Mouse (Mus musculus): ENCODE data around the gene Sec63.

Gene Sec63

DNA sequence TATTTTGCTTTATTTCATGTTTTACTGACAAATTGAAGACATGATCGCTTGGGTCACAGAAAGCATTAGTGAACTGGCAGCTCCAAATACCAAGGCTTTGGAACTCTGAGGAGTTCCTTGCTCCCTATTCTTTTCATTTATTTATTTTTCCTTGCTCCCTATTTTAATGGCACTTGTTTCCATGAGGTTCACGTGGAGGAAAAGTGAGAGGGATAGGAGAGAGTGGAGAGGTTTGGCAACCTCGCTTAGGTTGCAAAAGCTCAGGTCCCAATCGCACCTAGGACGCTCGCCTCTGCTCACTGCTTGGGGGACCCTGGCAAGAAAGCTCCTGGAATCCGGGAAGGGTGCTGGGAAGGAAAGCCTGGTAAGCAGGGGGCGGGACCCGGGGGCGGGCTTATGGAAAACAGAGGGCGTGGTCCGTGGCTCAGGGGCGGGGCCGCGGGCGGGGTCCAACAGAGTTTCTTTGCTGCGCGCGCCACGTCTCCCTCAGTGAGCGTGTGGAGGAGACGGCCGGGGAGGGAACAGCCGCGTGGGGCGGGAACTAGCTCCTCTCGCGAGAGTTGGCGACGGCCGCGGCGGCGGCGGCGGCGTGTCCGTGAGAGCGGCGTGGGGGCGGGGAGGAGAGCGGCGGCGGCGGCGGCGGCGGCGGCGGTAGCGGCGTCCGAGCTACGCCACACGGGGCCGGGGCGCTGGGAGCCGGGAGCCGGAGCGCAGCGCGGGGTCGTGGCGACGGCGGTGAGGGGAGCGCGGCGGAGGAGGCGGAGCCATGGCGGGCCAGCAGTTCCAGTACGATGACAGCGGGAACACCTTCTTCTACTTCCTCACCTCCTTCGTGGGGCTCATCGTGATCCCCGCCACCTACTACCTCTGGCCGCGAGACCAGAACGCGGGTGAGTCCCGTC lies at the start of gene Sec63:
Sec63 (plus strand) TSS at position 498 of the 902 bp plus-strand sequence.
- DNase-seq (ENCODE audit: low spot score): peak; percentile 88

DNA sequence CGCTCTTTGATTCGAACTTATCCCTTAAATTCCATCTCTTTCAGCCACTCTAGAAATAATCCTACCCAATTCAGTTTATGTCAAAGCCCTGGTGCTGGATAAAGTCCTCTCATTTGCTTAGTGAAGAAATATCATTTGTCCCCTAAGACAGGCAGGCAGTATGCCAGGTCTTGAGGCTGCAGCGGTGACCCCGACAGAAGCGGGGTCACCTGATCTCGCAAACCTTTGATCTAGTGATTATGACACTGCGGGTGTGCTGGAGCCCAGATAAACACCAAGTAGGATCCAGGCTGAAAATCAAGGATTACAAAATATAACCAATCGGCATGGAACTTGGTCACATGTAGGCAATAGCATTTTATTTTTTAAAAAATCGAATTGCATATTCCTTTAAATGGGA lies 46.6 kb upstream of the Sec63 start:
- no peak for DNase-seq (ENCODE audit: low spot score)

DNA sequence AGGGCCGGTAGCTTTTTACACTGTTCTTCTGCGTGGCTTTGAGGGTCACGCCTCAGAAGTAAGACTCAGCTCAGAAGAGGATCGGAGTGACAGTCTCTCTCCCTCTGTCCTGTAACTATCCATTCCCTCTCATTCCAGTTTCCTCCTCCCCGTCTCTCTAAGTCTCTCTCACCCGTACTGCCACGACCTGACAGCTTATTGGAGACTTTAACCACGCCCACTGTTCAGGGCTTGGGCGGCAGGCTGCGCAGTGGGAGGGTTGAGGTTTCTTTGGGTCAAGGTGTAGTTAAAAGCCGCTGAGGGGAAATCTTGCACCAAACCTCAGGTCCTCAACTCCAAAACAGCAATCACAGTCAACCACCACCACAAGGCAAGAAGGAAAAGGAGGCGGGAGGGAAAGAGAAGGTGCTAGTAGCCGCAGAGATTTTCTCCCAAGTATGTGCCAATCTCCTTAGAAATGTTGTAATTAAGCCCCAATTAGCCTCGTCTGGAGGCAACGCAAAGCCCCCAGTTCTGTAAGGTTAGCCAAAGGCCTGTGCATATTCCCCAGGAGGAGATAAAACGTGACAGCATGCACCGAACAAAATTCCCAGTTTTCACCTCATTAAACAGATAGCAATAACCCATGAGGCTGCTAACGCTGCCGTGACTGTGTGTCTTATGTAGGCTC lies 45.8 kb upstream of the Sec63 start:
- DNase-seq (ENCODE audit: low spot score): no peak

DNA sequence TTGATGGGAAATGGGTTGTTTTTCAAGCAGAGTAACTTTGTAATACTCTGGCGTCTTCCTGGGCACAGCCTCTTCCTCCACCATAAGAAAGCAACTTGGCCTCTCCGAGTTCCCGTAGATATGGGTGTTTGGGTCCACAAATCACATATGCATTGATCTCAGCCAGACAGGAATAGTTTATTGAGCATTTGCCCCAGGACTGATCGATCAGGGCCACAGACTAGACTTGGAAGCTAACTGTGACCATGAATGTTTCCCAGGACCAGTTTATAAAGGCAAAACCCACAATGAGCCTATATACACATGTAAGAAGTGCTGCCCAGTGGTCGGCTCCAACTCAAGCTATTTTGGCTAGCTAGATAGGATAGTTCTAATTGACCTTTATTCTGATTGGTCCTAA lies 39.2 kb upstream of the Sec63 start:
- no peak for DNase-seq (ENCODE audit: low spot score)

DNA sequence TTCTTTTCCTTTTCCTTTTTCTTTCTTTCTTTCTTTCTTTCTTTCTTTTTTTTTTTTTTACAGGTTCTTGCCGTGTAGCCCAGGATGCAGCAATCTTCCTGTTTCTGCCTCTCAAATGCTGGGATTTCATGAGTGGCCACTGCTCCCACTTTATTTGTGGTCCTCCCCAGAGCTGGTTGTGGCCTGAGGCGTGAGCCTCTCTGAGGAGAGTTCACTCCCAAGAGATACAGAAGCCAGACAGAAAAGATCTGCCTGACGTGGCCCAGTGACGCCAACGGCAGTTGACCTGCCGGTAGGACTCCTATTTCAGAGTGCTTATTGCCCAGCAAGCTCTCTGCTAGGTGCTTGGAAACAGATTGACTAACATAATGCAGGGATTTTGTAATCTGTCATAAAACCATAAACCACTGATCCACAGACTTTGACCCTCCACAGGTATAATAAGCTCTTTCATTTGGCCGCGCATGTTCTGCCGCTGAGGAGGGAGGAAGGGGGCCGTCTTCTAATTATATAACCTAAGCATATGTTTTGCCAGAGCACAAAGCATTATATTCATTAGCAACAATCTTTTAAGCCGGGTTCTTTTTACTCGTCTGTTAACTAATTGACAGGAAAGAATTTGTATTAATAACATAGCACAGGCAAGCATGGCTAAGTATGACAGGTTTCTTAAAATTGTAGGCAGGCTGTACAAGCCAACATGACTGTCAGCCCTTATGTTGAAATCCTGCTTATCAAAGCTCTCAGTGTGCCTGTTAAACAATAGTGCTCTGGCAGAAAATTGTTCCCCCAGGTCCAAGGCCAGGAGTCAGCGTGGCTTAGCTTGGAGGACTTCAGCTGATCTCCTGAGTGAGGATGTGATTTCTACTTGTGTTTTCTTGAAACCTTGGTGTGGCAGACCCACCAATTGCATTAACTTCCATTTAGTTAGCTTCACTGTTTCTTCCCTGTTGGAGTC lies 37.7 kb upstream of the Sec63 start:
- peak; percentile 0 for DNase-seq (ENCODE audit: low spot score)

DNA sequence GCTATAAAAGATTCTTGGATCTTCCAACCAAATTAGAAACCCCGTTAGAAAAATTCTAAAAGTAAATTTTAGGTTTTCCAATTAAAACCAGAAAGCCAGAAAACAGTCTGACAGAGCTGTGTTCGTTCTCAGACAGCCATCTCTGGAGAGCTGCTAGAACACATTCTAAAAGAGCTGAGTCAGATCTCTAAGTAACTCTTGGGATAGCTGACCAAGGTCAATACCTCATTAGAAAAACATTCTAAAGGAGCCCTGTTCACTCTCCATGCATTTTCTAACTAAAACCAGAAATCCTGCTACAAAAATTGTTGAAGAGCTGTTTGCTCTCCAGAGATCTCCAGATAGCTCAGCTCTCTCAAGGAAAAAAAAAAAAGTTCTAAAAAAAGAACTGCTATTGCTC lies 31.7 kb upstream of the Sec63 start:
- no peak for DNase-seq (ENCODE audit: low spot score)

DNA sequence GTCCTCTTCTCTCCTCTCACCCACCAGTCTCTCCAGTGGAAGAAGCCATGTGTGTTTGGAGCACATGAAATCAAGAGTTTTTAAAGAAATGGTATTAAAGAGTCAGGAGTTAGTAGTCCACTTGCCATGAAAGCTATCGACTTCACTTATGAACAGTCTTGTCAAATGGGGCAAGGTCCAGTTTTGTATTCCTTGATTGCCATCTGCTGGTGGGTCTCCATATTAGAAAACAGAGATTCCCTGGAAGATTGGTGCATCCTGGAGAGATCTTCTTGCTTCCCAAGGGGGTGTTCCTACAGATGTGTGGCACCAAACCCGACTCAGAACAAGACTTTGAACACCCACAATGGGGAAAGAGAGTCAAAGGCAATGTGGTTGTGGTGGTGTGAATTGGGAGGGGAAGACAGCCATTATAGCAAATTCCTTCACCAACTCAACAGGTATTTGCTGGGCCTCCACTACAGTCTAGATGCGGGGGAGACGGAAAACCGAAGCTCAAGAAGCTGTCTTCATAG lies 26.7 kb upstream of the Sec63 start:
- DNase-seq (ENCODE audit: low spot score): peak; percentile 67

DNA sequence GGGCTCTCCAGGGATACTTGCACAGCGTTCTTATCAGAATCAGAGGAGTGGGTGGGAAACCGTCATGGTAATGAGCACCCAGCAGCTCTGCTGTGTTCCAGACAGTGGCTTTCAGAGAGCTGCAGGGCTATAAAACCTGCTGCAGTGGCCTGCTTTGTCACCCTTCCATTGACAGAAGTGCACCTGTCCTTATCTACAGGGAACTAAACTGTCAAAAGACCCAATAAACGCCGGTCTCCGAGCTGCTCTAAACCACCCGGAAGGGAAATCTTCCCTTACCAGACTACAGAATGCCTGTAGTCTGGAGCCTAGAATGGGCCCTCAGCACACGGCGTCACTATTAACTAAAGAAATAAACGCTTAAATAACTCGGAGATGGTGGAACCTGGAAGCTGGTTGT lies 9.5 kb upstream of the Sec63 start:
- no peak for DNase-seq (ENCODE audit: low spot score)

DNA sequence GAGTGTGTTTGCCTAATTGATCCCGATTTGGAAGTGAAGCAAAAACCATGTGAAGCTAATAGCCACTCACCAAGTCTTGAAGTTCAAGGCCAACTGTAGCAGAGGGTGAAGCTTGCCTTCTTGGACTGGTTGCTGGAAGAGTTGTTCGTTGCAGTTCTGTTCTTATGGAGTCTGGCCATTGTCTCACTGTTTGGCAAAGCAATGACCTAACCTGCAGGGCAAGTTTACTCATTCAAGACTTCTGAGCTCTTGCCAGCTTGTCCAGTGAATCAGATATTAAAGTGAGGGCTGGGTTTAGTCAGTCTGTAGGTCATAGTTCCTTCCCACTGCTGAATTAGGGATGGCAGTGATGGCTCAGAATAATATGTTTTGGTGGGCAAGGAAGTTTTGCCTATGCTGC lies 7.0 kb upstream of the Sec63 start:
- no peak for DNase-seq (ENCODE audit: low spot score)

DNA sequence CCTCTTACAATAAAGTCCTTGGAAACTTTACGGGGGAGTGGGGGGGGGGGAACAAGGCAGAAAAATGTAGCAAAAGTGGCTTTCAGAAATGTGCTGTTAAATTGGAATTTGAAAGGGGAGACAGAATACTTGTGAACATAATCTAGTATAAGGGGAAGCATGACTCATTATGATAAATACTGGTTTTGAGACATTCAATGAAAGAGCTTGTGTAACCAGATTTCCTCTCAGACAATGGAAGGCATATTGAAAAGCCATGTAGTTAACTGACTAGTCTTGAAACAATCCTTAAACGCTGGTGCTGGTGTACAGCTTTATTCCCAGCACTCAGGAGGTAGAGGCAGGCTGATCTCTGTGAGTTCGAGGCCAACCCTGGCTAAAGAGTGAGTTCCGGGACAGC lies 1.6 kb upstream of the Sec63 start:
- DNase-seq (ENCODE audit: low spot score): no peak

DNA sequence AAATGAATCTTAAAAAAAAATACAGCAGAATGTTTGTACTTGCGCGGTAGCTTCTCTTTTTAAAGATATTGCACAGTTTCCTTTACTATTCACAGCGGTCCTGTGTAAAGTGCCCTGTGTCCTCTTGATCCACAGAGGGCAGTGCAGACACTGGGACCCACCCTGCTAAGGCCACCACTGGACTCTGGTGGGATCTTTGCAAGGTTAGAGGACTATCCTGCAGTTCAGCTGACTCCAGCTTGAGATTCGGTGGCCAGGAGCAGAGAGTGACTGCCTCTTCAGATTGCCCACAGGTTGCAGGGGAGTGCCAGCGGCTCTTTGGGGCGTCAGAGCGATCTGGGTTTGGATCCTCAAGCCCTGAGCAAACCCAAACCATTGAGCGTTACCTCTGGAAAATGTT lies 967 bp upstream of the Sec63 start:
- no peak for DNase-seq (ENCODE audit: low spot score)

DNA sequence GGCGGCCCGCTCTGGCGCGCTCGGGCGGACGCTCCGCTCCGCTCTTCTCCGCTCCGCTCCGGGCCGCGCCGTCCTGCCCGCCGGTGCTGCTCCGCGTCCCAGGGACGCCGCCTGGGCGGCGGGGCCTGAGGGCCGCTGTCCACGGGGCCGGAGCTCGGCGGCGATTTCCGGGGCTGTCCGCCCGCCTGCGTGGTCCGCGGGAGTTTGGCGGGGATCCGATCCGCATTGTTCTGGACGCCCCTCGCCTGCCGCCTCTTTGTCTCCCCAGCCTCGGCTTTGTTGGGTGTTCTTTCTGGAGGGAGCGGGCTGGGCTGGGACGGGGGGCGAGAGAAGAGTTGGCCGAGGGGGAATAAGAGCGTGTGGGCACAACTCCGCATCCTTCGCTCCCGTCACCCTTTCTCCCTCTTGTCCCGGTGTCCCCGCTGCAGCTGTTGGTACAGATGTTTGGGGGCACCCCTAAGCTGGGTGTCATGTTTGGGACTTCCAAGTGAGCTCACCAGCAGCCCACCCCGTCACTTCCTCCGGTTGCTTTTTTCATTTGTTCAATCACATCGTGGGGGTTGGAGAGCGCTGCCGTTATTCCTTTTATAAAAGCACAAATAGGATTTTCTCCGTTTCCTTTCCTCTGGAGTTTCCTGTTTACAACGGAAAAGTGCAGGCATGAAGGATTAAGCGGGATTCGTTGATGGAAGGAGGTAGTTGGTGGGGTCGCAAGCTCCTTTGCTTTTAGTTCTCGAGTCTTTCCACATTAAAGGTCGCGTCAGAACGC lies 789 bp downstream of the Sec63 start:
- no peak for DNase-seq (ENCODE audit: low spot score)

DNA sequence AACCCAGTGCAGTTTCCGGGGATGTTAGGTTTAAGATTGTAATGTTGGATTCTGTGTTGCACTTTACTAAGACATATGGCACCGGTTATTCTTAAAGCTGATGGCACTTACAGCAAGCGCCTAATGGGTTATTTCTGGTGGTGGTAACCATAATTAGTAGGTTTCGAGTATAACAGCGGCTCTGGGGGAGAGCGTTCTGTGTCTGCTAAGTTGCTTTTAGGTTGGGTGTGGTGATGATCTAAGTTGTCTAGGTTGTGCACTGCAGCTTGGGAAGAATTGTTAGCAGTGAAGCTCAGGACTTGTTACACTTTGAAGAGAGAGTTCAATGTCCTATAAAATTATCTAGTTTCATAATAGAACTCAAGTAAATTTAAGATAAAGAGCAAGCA lies 1.4 kb downstream of the Sec63 start:
- DNase-seq (ENCODE audit: low spot score): no peak

DNA sequence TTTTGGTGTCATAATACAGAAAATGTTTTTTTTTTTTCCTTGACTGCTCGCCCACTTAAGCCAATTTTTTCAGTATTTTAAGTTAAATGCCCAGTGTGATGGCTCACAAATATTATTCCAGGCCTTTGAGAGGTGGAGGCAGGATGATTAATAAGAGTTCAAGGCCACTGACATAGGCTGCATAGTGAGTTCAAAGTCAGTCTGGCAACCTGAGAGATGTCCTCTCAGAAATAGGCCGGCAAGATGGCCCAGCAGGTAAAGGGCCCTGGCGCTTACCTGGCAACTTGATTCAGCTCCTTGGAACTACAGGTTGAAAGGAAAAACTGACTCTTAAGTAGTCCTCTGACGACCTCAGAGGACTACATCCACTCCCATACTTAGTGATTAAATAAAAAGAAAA lies 1.9 kb downstream of the Sec63 start:
- DNase-seq (ENCODE audit: low spot score): no peak

DNA sequence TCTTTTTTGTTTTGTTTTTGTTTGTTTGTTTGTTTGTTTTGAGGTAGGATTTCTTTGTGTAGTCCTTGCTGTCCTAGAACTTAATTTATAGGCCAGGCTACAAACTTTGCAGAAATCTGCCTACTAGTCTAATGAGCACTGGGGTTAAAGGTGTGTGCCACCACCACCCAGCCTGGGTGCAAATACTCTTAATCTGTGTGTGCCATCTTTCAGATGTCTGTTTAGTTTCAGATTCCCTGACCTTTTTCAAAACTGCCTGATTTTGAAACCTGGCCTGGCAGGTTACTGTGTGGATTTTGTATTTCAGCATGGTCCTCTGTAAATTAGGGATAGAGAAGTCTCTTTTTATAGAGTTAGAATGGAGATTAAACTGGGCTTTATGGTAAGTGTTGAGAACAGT lies 4.0 kb downstream of the Sec63 start:
- no peak for DNase-seq (ENCODE audit: low spot score)

DNA sequence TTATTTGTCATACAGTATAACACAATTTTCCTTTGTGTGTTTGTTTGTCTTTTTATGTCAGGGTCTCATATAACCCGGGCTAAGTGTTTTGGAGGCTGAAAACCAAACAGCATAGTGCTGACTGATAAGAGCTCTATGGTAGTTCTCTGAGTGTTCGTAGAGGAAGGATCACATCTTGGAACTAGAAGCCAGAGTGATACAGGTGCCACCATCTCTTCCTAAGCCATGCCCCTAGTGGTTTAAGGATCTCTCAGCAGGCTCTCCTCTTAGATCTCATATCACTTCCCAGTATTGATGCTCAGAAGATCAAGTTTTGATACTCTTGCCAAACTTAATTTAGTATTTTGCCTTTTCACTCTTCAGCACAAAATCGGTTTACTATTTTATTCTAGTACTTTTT lies 14.2 kb downstream of the Sec63 start:
- DNase-seq (ENCODE audit: low spot score): no peak

DNA sequence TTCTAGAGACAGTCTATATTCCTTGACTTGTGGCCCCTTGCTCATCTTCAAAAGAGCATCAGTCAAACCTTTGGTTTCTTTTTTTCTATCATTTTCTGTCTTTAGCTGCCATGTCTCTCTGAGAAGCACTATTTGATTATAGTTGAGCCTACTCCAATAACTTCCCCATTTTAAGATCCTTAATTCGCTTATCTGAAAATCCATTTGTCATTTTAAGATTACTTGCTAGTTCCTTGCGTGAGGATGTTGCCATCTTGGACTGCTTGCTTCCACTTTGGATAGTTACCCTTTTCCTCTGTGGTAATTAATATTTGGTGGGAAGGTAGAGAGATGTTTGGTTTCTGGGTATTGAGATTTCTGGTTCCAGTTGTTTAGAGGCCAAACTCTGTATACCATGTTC lies 19.5 kb downstream of the Sec63 start:
- DNase-seq (ENCODE audit: low spot score): no peak

DNA sequence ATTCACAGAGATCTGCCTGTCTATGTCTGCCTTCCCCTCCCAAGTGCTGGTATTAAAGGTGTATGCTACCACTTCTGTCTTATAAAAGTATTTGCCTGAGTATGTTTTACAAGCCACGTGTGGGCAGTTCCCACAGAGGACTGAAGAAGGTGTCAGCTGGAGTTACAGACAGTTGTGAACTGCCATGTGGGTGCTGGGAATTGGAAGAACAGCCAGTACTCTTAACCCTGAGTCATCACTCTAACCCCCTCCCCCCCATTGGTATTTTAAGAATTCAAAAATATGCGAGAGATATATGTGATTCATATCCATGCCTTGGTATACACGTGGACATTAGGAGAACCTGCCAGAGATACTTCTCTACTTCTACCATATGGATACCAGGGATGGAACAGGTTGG lies 20.4 kb downstream of the Sec63 start:
- no peak for DNase-seq (ENCODE audit: low spot score)

DNA sequence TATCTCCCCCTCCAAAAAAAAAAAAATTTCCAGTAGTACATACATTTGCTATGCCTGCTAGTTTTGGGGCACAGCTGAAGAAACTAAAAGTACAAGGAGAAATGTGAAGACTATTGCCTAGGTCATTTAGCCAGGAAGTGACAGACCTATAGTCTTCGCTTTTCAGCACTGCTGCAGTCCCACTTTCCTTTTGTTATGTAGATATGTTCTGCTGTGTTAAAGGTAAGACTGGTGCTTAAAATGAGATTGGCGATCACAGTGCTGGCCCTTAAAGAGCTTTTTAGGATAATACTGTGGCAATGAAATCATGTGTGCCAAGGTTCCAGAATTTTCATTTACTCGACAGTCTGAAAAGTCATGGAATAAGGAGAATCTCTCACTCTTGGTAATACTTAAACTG lies 39.6 kb downstream of the Sec63 start:
- no peak for DNase-seq (ENCODE audit: low spot score)

DNA sequence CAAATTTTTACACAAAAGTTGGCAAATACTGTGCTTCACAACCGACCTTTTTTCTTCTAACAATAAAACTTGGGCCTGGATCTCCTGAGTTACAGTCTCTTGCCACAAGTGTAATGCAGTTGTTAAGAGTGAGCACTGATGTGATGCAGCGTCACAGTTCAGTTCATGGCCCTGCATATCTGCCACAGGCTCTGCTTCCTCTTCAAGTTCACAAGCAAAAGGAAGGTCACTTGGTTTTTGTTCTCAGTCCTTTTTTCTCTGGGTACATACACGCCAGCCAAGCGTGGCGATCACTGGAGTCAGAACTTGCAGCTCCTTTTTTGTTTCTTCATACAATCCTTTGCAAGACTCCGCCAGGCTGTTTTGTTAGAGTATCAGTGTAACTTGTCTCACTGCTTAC lies 64.6 kb downstream of the Sec63 start:
- DNase-seq (ENCODE audit: low spot score): no peak

DNA sequence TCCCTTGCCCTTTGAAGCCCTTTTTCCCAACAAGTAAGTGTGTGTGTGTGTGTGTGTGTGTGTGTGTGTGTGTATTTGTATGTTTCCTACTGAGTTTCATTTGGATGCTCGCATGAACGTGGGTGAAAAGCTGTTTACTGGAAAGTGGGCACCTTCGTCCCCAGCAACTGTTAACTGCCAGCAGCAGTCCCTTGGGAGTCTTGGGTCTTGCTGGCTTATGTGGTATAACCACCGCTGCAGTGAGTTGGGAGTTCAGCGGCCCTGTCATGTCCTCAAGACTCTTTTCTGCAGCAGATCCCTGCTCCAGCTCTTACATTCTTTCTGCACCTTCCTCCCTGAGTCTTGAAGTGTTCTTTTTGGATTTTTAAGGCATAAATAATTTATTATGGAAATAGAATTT lies 65.9 kb downstream of the Sec63 start:
- no peak for DNase-seq (ENCODE audit: low spot score)

DNA sequence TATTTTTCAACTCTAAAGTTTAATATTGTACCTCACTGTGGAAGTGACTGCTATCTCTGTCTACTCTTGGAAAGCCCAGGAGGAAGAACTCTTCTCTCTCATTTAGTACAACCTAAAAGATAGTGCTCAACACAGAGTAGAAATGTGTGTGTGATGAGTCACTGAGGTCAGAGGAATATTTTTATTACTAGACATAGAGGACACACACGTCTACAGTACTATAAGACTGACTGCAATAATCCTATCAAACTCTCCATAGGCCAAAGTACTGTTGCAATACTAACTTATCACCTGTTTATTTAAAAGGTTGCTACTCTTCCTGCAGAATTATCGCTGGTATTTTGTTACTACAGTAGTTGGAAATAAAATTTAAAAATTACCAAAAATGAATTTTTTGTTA lies 68.7 kb downstream of the Sec63 start:
- DNase-seq (ENCODE audit: low spot score): no peak
